Mouse (Mus musculus) adrenal gland, postnatal 10 days (tissue): Measurements from ENCODE around the gene Lsm2. TPM values are rescaled to one million over a fixed set of nuclear protein-coding genes. Genes with fewer than 3 reads are reported as not detected.
A peak's percentile ranks its signal among the peaks of the same experiment; 100 is the strongest.

Experiments used
- DNase-seq: peaks from one replicate; pipeline ENCODE4 v3.0.0; 2021; ENCODE audit warnings: mixed read lengths
- total RNA-seq, 2 experiments: library from RNA; stranded (reverse); gene quantifications; 2 replicates each; pipeline ENCODE4 v1.2.3; 2021

Gene Lsm2
- total RNA-seq, 2 experiments from 2014 or later = 39.0 to 42.8 TPM

- DNase-seq = no peak
Measured at GRCm38 (mm10) chr17:35013221-35013620, 31.6 kb downstream of the Lsm2 start.

GRCm38 (mm10) chr17:35015296-35015695, 33.6 kb downstream of the Lsm2 start:
- no peak for DNase-seq

DNA sequence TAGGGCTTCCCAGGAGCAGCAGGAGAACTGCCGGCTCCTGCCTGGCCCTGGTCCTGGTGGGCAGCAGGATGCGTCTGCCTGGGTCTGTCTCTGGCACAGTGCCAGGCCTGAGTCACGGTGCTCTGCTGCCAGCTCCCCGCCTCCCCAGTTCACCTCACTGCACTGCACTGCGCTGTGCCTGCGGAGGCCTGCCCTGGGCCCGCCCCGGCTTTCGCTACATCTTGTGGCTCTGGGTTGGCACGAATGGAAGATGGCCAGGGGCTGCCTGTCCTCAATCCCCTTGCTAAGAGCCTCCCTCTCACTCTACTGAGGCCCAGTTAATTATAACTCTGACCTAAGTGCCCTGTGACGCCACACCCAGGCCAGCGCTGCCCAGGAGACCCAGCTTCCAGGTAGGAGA, 34.7 kb downstream of the Lsm2 start, which contains the start of gene Vwa7:
Gene Vwa7 (plus strand): TSS at position 204 of the 400 bp plus-strand sequence.
- DNase-seq = peak; percentile 74

- no peak for DNase-seq
Measured at GRCm38 (mm10) chr17:35016791-35017705, 35.4 kb downstream of the Lsm2 start.

DNA sequence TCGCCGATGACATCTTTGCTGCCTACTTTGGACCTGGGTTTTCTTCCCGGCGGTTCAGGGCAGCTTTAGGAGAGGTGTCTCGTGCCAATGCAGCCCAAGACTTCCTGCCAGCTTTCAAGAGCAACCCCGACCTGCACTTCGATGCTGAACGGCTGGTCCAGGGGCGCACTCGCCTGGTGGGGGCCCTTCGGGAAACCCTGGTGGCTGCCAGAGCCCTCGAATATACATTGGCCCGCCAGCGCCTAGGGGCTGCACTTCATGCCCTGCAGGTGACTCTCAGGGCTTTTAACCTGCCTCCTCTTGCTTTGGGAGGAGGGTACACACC, 36.0 kb downstream of the Lsm2 start:
- no peak for DNase-seq

DNA sequence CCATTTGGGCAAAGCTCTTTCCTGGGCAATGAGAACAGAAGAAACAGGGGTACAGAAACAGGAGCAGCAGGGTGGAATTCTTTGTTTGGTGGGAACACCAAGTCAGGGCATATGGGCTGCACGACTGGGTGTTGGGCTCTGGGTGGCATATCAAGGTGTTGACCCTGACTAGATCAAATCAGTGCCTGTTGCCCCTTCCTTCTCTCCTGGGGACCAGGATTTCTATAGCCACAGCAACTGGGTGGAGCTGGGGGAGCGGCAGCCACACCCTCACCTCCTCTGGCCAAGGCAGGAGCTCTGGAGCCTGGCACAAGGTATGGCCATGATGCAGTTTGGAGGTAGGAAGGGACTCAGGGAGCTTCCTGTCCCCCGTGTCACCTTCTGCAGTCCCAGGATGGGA, 36.5 kb downstream of the Lsm2 start:
- DNase-seq = no peak

GRCm38 (mm10) chr17:35019894-35020293, 38.2 kb downstream of the Lsm2 start:
- DNase-seq = no peak

DNA sequence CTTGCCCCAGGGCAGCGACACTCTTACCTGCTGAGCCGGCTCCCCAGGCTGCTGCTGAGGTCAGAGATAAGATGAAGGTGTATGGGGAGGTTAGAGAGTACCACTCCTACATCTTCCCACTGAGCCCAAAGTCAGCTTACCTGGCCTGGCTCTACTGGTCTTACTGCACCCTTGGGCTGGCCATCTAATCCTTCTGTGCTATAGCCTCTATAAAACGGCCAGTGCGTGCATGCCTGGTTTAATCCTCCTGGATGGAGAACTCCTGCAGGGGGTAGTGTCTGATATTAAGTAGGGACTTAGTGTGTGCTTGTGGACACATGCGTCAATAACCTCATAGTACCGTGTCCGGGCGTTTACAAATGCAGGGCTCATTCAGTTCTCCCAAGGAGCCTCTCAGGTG, 38.9 kb downstream of the Lsm2 start:
- no peak for DNase-seq

GRCm38 (mm10) chr17:35021163-35021808, 39.6 kb downstream of the Lsm2 start:
- peak; percentile 95 for DNase-seq

- DNase-seq = no peak
Measured at GRCm38 (mm10) chr17:35021842-35022477, 40.3 kb downstream of the Lsm2 start.

GRCm38 (mm10) chr17:35022541-35023060, 40.9 kb downstream of the Lsm2 start:
- no peak for DNase-seq

DNA sequence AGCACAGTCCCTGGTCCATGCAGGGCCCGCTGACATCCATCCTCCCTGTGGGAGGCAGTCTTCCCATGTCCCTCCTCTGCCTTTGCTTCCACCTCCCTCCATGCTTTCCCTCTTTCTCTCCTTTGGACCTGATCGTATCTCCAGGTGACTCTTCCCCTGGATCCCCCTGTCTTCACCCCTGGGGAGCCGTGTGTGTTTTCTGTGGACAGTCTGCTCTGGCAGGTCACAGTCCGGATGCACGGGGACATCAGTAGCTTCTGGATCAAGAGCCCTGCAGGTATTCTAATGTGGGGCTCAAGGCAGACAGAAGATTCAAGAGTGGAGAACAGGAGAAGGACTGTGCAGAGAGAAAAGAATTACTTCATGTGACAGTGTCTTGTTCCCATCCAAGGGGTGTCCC, 41.6 kb downstream of the Lsm2 start:
- DNase-seq = no peak

GRCm38 (mm10) chr17:35023756-35024155, 42.1 kb downstream of the Lsm2 start:
- DNase-seq = no peak

GRCm38 (mm10) chr17:35024261-35024660, 42.6 kb downstream of the Lsm2 start:
- no peak for DNase-seq

DNA sequence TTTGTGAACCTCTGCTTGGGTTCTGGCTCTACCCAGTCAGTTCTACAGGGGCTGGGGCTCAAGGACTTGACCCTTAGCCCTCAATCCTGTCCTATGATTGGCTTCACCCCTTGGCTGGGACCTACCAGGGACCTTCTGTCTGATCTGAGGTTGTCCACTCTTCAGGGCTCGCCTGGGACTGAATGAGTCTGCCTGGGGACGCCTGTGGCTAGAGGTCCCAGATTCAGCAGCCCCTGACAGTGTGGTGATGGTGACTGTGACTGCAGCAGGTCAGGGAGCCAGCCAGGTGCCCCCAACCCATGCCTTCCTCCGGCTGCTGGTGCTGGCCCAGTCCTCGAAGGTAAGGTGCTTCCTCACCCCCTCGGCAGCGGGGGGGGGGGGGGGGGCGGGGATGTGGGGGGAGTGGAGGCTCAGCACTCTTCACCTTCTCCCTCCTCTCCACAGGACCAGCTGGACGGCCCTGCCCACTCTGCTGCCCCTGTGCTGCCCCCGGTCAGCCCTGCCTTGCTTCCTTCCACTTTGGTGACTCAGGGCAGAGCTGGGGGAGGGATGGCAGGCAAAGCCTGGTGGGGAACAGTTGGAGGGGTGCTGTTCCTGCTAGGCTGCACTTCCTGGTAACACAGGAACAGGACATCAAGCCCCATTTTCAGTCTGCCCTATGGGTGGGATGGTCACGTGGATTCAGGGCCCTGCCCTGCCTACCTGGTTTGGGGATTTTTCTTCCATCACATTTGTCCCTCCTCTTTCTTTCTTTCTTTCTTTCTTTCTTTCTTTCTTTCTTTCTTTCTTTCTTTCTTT, 43.2 kb downstream of the Lsm2 start:
- no peak for DNase-seq

DNA sequence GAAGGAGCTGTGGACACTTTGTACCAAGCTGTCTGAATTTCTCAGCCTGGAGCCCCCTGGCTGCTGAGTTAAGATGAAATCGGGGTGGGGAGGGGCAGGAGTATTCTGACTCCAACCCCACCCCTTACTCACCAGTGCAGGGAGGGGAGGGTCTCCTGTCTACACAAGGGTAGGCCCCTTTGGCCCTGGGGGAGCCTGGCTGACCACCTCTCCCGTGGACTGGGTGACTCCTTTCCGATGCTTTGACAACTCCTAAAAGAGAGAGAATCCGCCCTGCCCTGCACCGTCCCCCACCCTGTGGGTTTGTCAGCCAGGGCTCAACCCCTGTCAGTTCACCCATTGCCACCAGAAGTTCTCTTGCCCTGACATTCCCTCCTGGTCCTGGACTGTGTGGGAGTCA, 44.5 kb downstream of the Lsm2 start:
- DNase-seq = no peak

- DNase-seq = no peak
Measured at GRCm38 (mm10) chr17:35027277-35028068, 45.8 kb downstream of the Lsm2 start, which contains the start of gene Sapcd1. Gene Sapcd1 (minus strand): TSS chr17:35028016.

DNA sequence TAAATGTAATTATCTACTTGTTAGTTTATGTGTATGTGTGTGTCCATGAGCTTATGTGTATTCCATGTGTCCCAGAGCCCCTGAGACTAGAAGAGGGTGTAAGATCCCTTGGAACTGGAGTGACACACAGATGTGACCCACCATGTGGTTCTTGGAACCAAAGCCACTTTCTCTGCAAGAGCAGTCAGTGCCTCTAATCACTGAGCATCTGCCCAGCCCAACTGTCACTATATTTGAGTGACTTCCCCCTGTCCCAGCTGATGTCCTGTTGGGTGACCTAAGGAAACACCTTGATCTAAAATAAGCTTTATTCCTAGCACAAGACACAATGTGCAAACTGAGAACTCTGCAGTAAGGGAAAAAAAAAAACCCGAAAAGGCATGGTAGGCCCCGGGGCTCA, 46.7 kb downstream of the Lsm2 start:
- no peak for DNase-seq

DNA sequence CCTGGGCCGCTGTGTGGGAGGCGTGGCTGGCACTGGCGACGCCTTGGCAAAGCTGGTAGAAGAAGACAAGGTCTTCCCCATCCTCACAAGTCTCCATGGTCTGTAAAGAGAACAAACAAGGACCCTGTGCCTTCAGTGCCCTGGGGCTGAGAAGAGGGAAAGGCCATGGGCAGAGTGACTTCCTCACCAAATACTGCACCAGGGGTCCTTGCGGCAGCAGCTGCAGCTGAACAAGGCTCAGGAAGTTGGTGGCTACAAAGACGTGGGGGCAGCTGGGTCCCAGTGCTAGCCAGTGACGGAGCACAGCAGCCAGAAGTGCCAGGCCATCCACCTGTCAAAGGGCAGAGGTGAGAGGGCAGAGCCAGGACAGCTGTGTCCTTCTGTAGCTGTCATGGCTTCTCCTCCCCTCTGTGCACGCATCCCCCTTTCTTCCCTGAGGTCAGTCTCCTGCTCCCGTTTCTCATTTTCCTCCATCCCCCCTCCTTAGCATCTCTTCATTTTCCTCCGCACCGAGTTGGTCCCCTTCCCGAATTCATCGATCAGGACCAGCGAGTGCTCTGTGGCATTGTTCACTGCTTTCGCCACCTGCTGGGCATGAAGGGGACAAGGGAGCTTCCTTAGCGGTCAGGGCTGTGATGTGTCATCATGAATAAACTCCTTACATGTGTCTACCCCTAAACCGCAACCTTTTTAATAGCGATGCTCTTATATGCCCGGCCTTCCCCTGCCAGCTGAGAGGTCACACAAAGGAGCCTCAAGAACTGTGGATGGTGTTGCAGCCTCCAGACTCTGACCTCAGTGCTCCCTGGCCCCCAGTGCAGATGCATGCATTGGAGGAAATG, 48.2 kb downstream of the Lsm2 start:
- DNase-seq = no peak

DNA sequence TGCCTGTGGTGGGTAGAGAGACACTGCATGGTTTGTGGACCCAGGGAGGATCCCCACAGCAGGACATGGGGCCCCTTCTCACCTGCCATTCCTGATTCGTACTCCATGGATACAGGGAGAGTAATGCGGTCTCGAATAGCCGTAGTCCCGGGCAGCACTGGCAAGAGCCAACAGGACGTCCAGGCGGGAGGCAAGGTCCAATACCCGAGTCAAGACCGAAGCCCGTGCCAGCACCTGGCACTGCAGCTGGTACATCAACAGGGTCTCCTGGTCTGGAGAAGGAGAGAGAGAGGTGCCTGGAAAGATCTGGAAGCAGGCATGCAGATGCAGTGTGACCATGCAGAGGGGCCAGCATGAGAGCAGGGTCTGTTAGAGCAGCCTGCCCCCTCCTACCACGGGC, 49.6 kb downstream of the Lsm2 start:
- DNase-seq = no peak
